Mouse (Mus musculus) small intestine, adult 2 months (tissue): ENCODE measurements around the gene Hist1h4a. TPM values are rescaled to one million over a fixed set of nuclear protein-coding genes. Genes with fewer than 3 reads are reported as not detected.

Source experiments
- H3K27ac ChIP-seq: fragments of 200-500 bp; 2 replicates; pipeline ENCODE4 v1.5.1; 2012; ENCODE audit warnings: low read depth, low read length, control low read depth, inconsistent platforms; ENCODE audit not compliant: insufficient read depth
- H3K27me3 ChIP-seq: fragments of 200-500 bp; 2 replicates; pipeline ENCODE4 v1.6.1; 2012; ENCODE audit warnings: mild to moderate bottlenecking, moderate library complexity, low read length, inconsistent platforms; ENCODE audit not compliant: control insufficient read depth, insufficient read depth
- H3K36me3 ChIP-seq: fragments of 200-500 bp; 2 replicates; pipeline ENCODE4 v1.6.1; 2012; ENCODE audit warnings: mild to moderate bottlenecking, low read length, control low read depth, inconsistent platforms; ENCODE audit not compliant: control insufficient read depth, insufficient read depth
- H3K4me1 ChIP-seq: fragments of 200-500 bp; 2 replicates; pipeline ENCODE4 v1.6.1; 2012; ENCODE audit warnings: low read length, inconsistent platforms, mixed read lengths; ENCODE audit not compliant: control insufficient read depth, insufficient read depth, insufficient read length
- H3K4me3 ChIP-seq: fragments of 200-500 bp; 2 replicates; pipeline ENCODE4 v1.5.1; 2012; ENCODE audit warnings: low read depth, mild to moderate bottlenecking, control low read depth, inconsistent platforms, low read length, moderate library complexity
- CTCF ChIP-seq: fragments of 200-500 bp; IDR thresholded peaks from 2 replicates; pipeline ENCODE4 v1.5.1; 2012; ENCODE audit warnings: low read depth, mild to moderate bottlenecking, control low read depth, inconsistent platforms, low read length, moderate library complexity, mixed read lengths; ENCODE audit not compliant: insufficient replicate concordance, insufficient read length; ENCODE audit errors: extremely low read depth
- POLR2A ChIP-seq: fragments of 200-500 bp; IDR thresholded peaks from 2 replicates; pipeline ENCODE4 v1.6.1; 2012; ENCODE audit warnings: low read depth, mild to moderate bottlenecking, control low read depth, inconsistent platforms, low read length, moderate library complexity
- WGBS: fragments of 180-500 bp; shearing (Covaris S2); methylation state at CpG from one replicate; pipeline ENCODE4 v1.1.7; 2018; 5-methylcytosine and 5-hydroxymethylcytosine counted together
- polyA plus RNA-seq: library from polyadenylated mRNA; depleted of rRNA; stranded (reverse); fragments of >200 nt; gene quantifications from 2 replicates; pipeline ENCODE4 v1.2.3, GENCODE M21; 2012; rRNA removed

Gene Hist1h4a
- 17.4 and 19.9 TPM in 2 replicates for polyA plus RNA-seq

DNA sequence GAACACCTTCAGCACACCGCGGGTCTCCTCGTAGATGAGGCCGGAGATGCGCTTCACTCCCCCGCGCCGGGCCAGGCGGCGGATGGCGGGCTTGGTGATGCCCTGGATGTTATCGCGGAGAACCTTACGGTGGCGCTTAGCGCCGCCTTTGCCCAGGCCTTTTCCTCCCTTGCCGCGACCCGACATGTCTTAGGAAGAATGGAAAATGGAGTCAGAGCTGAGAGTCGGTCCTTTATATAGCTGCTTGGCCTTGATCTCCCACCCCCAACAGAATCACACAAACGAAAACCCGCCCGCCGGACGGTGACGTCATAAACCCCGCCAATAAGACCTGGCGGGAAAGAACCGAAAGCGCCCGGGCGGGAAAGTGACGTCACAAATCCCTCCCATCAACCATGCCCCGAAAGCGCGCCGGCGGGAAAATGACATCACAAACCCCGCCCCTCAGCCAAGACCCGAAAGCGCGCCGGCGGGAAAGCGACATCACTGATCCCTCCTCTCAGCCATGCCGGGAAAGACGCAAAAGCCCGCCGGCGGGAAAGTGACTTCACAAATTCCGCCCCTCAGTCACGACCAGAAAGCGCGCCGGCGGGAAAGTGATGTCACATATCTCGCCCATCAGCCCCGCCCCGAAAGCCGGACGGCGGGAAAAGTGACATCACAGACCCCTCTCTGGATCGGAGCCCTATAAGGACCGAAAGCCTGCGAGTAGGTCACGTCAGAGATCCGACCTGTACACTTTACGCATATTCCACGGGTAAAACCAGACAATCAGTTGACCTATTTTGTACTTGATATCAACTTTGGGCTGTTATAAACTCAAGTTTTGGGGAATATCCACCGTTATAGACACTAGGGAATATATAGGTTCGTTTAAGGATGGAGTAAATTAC, at the start of gene Hist1h4a:
Gene Hist1h4a (minus strand): TSS at position 259 of the 893 bp plus-strand sequence.
- no peaks in the 10 kb centered on the region for H3K36me3 ChIP-seq
- under 1% methylated on average over 70 of the region's 72 CpGs for WGBS
- H3K27me3 ChIP-seq = no peaks in the 10 kb centered on the region
- TF ChIP-seq CTCF (no peak), POLR2A (peak; percentile 44)
- peak within 1 kb of the TSS; percentile 90 for H3K27ac ChIP-seq
- H3K4me3 ChIP-seq = peak within 1 kb of the TSS; percentile 71
- H3K4me1 ChIP-seq = peaks cover 14% of the 10 kb centered on the region

DNA sequence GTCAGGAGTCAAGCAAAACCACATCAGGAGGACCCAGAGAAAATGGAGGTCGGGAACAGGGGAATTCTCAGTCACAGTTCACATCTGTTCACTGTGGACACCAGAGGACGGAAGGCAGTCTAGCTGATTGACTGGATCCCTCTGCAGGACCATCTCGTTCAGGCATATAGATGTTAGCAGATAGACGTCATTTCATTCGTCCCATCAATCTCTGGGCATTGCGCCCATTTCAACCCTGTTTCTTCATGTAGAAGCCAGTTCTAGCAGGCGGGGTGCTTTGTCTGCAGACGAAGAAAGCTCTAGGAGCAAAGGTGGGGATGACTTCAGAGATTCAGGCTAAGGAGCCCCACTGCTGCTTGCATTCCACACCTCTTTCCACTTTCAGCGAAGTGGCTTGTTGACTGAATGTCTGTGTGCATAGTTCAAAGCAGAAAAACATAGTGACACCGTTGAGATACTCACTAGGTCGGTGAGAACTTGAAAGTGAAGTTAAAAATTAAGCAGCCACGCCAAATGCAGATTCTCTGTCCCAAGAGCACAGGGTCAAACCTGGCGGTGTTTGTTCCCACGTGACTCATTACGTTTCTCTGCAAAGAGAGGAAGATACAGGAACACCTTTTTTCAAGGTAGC, 45.5 kb upstream of the Hist1h4a start, which contains the start of gene Slc17a2:
Gene Slc17a2 (plus strand): TSS at position 572 of the 631 bp plus-strand sequence.
- H3K27ac ChIP-seq = no peak within 1 kb of the TSS
- no peaks in the 10 kb centered on the region for H3K36me3 ChIP-seq
- peaks cover 9% of the 10 kb centered on the region; the same call in 1 of the 2 replicates for H3K4me1 ChIP-seq
- 33% methylated on average over 15 of the region's 15 CpGs for WGBS
- H3K4me3 ChIP-seq = no peak within 1 kb of the TSS
- H3K27me3 ChIP-seq = no peaks in the 10 kb centered on the region
- TF ChIP-seq CTCF = no peak
- no peak for TF ChIP-seq POLR2A

DNA sequence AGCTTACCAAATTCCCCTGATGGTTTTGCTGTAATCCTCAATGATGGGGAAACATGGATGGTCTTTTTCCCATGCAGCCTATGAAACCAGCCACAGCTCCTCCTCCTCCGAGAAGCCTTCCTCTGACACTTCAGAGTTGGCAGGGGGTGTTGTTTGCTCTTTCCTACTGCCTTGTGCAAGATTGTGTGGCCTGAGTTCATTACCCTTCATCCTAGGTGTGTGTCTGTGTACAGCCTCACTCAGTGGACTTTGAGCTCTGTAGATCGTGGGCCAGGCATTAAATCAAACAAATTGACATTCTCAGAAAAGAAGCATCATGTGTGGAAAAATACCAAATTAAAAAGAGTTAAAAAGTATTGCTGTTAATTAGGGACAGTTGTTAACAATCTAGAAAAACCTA, 43.5 kb upstream of the Hist1h4a start:
- no peaks in the 10 kb centered on the region for H3K27me3 ChIP-seq
- WGBS = 23% methylated on average over 2 of the region's 2 CpGs
- no peaks in the 10 kb centered on the region for H3K36me3 ChIP-seq
- H3K4me1 ChIP-seq = peaks cover 9% of the 10 kb centered on the region; the same call in 1 of the 2 replicates
- TF ChIP-seq CTCF (no peak), POLR2A (no peak)
- no peak overlapping the region for H3K4me3 ChIP-seq
- H3K27ac ChIP-seq = no peak overlapping the region

DNA sequence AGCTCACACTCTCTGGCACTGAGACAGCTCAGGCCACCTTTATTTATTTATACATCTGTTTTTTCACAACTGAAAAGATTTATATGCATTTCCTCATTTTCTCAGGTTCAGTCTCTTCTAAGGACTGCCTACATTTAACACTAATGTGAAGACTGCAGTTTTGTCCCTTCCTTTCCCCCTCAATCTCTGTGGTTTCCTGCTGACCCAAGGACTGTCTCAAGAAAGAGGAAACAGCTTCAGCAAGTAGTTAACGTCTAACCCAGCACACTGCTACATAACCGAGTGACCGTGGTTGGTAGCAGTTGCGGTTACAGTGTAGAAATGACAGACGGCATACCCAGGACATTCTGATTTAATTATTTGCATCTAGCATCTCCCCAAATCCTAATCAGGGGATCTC, 38.4 kb upstream of the Hist1h4a start:
- H3K27me3 ChIP-seq = no peaks in the 10 kb centered on the region
- no peak overlapping the region for H3K4me3 ChIP-seq
- H3K36me3 ChIP-seq = no peaks in the 10 kb centered on the region
- no peak for TF ChIP-seq CTCF
- H3K4me1 ChIP-seq = peaks cover 3% of the 10 kb centered on the region; the same call in 1 of the 2 replicates
- WGBS = 69% methylated on average over 5 of the region's 5 CpGs
- no peak overlapping the region for H3K27ac ChIP-seq

DNA sequence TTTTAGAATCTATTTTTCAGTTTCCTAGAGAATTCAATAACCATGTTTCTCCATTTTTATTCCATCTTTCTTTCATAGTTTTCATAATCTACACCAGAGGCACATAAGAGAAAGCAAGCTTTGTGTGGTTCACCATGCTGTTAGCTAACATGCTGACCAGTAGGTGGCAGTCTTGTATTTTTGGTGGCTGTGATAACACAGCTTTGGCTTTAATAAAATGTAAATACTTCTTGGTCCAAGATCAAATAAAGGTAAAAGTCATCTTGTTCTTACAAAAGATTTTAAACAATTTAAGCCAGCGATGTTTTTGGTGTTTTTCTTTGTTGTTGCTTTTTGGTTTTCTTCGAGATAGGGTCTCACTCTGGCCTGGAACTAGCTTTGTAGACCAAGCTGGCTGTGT, 31.5 kb upstream of the Hist1h4a start:
- no peak overlapping the region for H3K27ac ChIP-seq
- peaks cover 3% of the 10 kb centered on the region for H3K36me3 ChIP-seq
- 38% methylated on average over 2 of the region's 2 CpGs for WGBS
- H3K27me3 ChIP-seq = no peaks in the 10 kb centered on the region
- TF ChIP-seq CTCF = no peak
- no peak for TF ChIP-seq POLR2A
- H3K4me3 ChIP-seq = no peak overlapping the region
- no peaks in the 10 kb centered on the region for H3K4me1 ChIP-seq

DNA sequence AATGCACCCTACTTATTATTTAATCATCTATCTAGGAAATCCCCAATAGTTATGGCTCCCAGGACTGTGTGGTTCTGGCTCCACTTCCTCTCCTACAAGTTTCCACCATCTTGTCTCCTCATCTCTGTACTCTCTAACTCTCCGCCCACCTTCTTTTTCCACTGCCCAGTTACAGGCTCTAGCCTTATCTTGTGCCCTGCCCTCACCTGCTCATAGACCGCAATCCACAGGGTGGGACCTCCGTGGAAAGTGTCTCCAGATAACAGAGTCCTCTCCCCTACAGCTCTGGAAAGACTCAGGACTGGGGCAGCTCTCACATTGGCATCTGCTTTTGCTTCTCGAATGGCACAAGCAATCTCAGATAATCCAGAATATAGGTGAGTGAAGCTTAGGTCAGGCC, 18.0 kb upstream of the Hist1h4a start:
- Histone ChIP-seq H3K36me3 (0 out of 2 replicates have a peak, but pooled peaks cover 3% of the 10 kb centered on the region), H3K27ac (peak overlapping the region; percentile 92), H3K27me3 (no peaks in the 10 kb centered on the region), H3K4me1 (peaks cover 19% of the 10 kb centered on the region), H3K4me3 (peak overlapping the region; percentile 50)
- 38% methylated on average over 4 of the region's 4 CpGs for WGBS
- TF ChIP-seq POLR2A = peak; percentile 28; the same call in 1 of the 2 replicates
- no peak for TF ChIP-seq CTCF

DNA sequence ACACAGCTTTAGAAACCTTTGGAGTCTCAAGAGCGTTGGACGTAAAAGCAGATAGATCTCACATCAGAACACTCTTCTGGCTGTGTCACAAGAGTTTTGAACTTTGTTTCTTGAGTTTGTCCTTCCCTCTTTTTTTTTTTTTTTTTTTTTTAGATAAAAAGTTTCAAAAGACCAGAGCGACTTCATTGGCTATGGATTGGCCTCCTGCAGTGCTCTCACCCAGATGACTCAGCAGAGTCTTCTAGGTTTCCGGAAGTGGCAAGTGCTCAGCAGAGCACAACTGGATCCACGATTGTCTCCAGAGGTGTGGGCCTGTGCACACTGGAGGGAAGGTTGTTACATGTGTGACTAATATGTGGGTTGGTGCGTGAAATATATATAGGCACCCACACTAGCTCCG, 17.3 kb upstream of the Hist1h4a start:
- Histone ChIP-seq H3K36me3 (0 out of 2 replicates have a peak, but pooled peaks cover 3% of the 10 kb centered on the region), H3K4me1 (peaks cover 19% of the 10 kb centered on the region), H3K27ac (peak overlapping the region; percentile 72), H3K4me3 (no peak overlapping the region), H3K27me3 (no peaks in the 10 kb centered on the region)
- no peak for TF ChIP-seq CTCF
- no peak for TF ChIP-seq POLR2A
- WGBS = 71% methylated on average over 7 of the region's 7 CpGs
